Mouse (Mus musculus): Measurements from ENCODE around the gene Drc1.

Drc1 gene

GRCm38 (mm10) chr5:30281291-30281732 is at the start of gene Drc1:
Gene Drc1 (plus strand): TSS chr5:30281388.
- DNase-seq (ENCODE audit: low read depth, low spot score): peak; percentile 61

GRCm38 (mm10) chr5:30231891-30232270 is 49.3 kb upstream of the Drc1 start:
- no peak for DNase-seq (ENCODE audit: low read depth, low spot score)

- peak; percentile 97 for DNase-seq (ENCODE audit: low read depth, low spot score)
Measured at GRCm38 (mm10) chr5:30232271-30232971, 48.8 kb upstream of the Drc1 start, which contains the start of gene Selenoi. Gene Selenoi (plus strand): TSS chr5:30232581.

- peak; percentile 47 for DNase-seq (ENCODE audit: low read depth, low spot score)
Measured at GRCm38 (mm10) chr5:30233042-30233441, 48.1 kb upstream of the Drc1 start.

GRCm38 (mm10) chr5:30233979-30234378 is 47.2 kb upstream of the Drc1 start:
- DNase-seq (ENCODE audit: low read depth, low spot score): no peak

DNA sequence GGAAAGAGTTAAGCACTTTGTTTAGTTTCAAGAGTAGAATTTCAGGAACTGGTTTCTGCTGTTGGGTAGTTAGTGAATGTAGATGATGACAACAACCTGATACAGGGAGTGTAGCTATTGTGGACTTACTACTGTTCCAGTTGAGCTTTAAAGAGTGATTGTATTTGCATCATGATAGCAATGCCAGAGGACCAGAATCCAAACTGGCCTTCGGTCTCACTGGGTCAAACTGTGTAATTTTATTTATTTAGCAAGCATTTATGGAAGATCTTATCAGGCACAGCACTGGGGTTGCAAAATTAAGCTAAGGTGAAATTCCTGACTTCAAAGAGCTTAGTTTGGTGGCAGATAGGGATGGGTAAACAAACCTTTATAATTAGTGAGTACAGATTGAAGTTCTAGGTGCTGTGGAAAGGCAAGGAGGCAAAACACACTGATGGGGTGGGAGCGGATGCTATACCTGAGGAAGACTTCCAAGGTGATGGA is 45.5 kb upstream of the Drc1 start:
- no peak for DNase-seq (ENCODE audit: low read depth, low spot score)

DNA sequence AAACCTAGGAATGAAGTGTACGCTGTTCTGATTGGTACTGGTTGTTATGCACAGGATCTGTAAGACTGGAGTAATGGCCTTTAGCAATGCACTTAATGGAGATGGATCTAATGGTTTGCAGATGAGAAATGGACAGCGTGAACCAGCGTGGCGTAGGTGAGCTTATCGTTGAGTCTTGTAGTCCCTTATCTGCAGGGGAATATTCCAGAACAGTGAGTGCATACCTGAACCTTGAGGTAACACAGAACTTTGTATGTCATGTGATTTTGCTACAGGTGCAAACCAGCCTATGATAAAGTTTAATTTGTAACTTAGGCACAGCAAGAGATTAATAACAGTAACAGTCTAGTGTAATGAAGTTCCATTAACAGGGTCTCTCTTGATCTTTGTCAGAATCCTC is 42.7 kb upstream of the Drc1 start:
- no peak for DNase-seq (ENCODE audit: low read depth, low spot score)

GRCm38 (mm10) chr5:30240552-30240951 is 40.6 kb upstream of the Drc1 start:
- DNase-seq (ENCODE audit: low read depth, low spot score): no peak

DNA sequence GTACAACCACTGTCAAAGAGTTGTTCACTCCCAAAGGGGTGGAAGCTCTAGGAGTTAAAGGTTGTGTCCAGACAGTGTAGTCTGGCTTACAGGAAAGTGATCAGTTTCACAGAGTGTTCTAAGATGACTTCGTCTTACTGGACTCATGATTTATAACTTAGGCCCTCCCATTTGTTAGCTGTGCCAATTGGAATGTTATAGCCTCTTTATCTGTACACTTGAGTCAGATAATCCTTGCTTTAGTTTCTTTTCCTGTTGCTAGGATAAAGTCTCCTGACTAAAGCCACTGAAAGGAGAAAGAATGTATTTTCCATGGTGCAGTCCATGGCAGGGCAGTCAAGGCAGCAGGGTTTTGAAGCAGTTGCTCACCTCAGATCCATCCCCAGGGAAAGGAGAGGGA is 38.8 kb upstream of the Drc1 start:
- DNase-seq (ENCODE audit: low read depth, low spot score): no peak

DNA sequence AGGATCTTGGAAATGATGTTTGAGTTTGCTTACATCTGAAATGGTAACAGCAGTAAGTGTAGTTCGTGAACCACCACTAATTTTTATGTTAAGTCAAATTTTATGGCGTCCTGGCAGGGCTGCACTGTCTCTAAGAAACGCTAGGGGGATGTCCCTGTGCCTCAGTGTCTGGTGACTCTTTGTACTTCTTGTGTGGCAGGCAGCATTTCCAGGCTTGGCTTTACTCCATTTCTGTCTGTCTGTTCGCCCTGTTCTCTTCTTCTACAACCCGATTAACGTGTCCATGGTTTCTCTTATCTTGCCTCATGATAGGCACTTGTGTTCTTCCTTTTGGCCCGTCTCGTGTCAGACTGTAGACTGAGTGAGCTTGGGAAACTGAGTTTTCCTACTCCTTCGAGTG is 37.4 kb upstream of the Drc1 start:
- DNase-seq (ENCODE audit: low read depth, low spot score): peak; percentile 59

GRCm38 (mm10) chr5:30245861-30246416 is 35.2 kb upstream of the Drc1 start:
- no peak for DNase-seq (ENCODE audit: low read depth, low spot score)

DNA sequence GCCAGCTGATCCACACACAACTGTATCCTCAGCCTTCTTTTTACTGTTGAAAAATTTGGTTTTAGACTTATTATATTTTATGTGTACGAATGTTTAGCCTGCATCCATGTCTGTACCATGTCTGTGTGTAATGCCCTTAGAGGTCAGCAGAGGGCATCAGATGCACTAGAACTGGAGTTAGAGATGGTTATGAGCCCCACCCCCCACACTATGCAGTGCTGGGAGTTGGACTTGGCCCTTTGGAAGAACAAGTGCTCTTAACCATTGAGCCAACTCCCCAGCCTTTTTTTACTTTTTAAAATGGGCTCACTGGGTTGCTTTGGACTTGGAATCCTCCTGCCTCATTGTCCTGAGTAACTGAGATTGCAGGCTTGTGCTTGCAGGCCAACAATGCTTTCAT is 33.5 kb upstream of the Drc1 start:
- DNase-seq (ENCODE audit: low read depth, low spot score): peak; percentile 73

DNA sequence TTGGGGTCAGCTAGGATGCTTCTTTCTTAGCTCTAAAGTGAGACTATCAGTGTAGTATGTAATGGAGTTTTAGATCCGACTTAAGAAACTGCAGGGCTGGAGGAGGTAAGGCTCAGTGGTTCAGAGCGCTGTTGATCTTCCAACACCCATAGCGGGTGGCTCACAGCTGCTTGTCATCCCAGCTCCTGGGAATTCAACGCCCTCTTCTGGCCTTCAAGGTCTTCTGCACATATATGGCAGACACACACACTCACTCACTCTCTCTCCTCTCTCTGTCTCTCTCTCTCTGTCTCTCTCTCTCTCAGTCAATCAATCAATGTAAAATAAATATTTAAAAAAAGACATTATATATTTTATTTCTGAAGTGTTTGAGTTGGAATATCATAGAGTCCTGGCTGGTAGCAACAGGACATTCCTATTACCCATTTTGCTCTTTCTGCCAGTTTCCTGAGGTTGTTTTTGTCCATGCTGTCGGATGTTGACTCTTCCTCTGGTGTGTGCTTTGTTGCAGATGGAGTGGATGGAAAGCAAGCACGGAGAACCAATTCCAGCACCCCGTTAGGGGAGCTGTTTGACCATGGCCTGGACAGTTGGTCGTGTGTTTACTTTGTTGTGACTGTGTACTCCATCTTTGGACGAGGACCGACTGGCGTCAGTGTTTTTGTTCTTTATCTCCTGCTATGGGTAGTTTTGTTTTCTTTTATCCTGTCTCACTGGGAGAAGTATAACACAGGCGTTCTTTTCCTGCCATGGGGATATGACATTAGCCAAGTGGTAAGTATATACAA is 25.4 kb upstream of the Drc1 start:
- DNase-seq (ENCODE audit: low read depth, low spot score): peak; percentile 25

- DNase-seq (ENCODE audit: low read depth, low spot score): no peak
Measured at GRCm38 (mm10) chr5:30258776-30259175, 22.4 kb upstream of the Drc1 start.

- DNase-seq (ENCODE audit: low read depth, low spot score): no peak
Measured at GRCm38 (mm10) chr5:30270571-30271190, 10.5 kb upstream of the Drc1 start.

GRCm38 (mm10) chr5:30271599-30272281 is 9.4 kb upstream of the Drc1 start:
- DNase-seq (ENCODE audit: low read depth, low spot score): no peak

DNA sequence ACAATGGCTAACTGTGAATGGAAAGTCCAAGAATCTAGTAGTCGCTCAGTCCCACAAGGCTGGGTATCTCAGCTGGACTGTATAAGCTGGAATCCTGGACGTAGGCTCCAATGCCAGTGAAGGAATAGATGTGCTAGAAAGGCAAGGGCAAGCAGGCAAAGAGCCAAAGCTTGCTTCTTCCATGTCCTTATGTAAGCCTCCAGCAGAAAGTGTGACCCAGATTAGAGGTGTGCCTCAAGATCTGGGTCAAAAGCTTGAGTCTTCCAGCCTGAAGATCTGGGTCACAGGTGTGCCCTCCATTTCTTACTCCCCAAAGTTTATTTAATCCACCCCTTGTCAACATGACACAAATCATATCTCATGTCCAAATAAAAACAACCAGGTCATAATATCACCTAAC is 4.8 kb upstream of the Drc1 start:
- DNase-seq (ENCODE audit: low read depth, low spot score): no peak

DNA sequence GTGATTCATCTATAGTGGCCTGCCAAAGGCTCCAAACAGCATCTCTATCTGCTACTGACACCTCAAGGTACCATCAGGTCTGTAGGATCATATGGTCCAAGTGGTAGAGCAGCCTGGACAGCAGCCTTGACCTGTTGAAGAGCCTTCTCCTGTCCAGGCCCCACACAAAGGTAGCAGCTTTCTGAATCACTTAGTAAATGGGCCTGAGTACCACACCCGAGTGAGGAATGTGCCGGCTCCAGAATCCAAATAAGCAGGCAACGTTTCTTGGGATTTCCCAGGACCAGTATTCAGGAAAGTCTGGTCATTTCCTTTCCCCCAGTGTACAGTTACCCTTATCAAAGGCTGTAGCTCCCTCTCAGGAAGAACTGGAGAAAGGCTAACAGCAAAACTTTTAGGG is 2.2 kb upstream of the Drc1 start:
- peak; percentile 51 for DNase-seq (ENCODE audit: low read depth, low spot score)

- no peak for DNase-seq (ENCODE audit: low read depth, low spot score)
Measured at GRCm38 (mm10) chr5:30279446-30279845, 1.7 kb upstream of the Drc1 start.

DNA sequence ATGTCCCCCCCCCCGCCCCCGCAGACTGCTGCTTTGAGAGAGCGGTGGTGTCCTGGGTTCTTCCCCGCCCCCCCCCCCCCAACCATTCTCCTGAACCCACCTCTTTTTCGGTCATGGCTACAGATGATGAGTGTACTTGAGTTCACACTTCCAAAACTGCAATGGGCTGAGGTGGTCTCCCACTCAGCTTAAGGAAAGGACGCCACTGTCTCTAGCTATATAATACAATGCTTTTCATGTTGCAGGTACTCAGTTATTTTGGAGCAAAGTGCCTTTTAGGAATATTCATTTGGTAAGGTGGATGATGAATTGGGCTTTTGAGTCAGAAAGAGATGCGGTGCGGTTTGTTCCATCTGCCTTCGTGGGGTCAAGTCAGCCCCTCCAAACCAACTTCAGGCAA is 324 bp upstream of the Drc1 start:
- DNase-seq (ENCODE audit: low read depth, low spot score): no peak

DNA sequence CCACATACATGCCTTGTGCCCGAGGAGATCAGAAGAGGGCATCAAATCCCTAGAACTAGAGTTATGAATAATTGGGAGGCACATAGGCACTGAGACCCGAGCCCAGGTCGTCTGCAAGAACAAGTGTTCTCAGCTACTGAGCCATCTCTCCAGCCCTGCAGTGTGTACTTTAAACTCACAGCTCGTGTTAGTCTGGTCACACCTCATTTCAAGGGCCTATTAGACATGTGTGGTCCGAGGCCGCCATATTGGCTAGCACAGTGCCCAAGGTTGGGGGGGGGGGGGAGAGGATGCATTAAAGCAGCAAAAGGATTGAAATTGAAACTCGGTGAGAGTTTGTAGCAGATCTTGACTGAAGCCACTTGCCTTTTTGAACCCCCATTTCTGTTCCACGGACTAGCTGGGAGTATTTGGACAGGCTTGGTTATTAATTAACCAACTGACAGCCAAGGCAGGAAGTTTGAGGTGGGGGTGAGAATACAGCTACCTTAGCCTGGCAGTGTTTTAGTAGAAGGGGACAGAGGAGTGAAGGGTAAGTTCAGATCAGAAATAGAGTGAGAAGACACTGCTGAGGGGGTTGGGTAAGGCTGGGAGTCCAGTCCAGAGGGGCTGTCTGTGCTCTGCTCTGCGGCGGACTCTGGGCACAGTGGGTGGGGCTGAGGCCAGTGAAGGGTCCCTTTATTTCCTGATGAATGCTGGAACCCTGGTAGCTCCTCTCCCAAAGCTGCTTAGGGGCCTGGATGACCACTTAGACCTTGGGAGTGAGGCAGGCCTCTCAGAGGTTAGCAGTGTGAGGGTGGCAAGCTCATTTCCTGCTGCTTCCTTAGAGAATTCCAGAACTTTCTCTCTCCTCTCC is 5.0 kb downstream of the Drc1 start:
- DNase-seq (ENCODE audit: low read depth, low spot score): no peak

Measured in R1 (cell line).